Mouse (Mus musculus): ENCODE results near the gene Srl. TPM values are rescaled to one million over a fixed set of nuclear protein-coding genes. Genes with fewer than 3 reads are reported as not detected.

Srl gene
- total and polyA plus RNA-seq, 3 experiments: 44.6 to 88.8 (median 71.3) TPM

GRCm38 (mm10) chr16:4557085-4557484 lies 15.5 kb upstream of the Srl start:
- peaks cover 23 to 60% of the 10 kb centered on the region in 2 experiments for H3K4me1 ChIP-seq (ENCODE audit: control insufficient read depth in 1 of 2, insufficient read depth in 2 of 2)
- no peak for DNase-seq (ENCODE audit: extremely low read depth)
- H3K27ac ChIP-seq (ENCODE audit: insufficient read depth, low read depth): no peak overlapping the region
- H3K79me2 ChIP-seq (replicated peaks; ENCODE audit: control insufficient read depth, extremely low read depth, insufficient read depth, poor library complexity, severe bottlenecking): peaks cover 22% of the 10 kb centered on the region
- H3K4me3 ChIP-seq (replicated peaks in 1 of 3; ENCODE audit: low read depth in 2 of 3, low read length in 2 of 3, poor library complexity in 1 of 3): peak overlapping the region; percentile 71 to 92 (median 79)
- peaks cover 9% of the 10 kb centered on the region for H3K27me3 ChIP-seq (replicated peaks)
- dilution Hi-C loops (cut with MboI; ENCODE audit: extremely low pct_ligation_motif_present, extremely low pct_unique_long_range_greater_than_20kb, low sequenced_read_pairs) (no loop called here), in situ Hi-C loops (cut with MboI; ENCODE audit: low pct_ligation_motif_present, low pct_unique_long_range_greater_than_20kb, low sequenced_read_pairs) (loop anchor here (5.0 kb wide), 1 partner anchor 120 kb away; the partner anchor contains the start of gene Coro7)
- H3K4me2 ChIP-seq (ENCODE audit: insufficient read depth, low read depth, poor library complexity, severe bottlenecking): peak overlapping the region; percentile 75; the same call in 1 of the 2 replicates
- no peak for TF ChIP-seq TBP (conservative IDR thresholded peaks at IDR 0.05; ENCODE audit: low read depth, low read length)
- no peak for TF ChIP-seq MYC (IDR thresholded peaks at IDR 0.05; ENCODE audit: low read depth, low read length)
- no peak for TF ChIP-seq ZNF384 (IDR thresholded peaks at IDR 0.05; ENCODE audit: low read depth, low read length)
- TF ChIP-seq CTCF (conservative IDR thresholded peaks at IDR 0.05 in 1 of 2, IDR thresholded peaks at IDR 0.05 in 1 of 2; ENCODE audit: low read depth in 2 of 2, low read length in 2 of 2): no peak
- TF ChIP-seq MEF2A (IDR thresholded peaks at IDR 0.05; ENCODE audit: borderline replicate concordance, low read depth, low read length): no peak
- TF ChIP-seq ZC3H11A (IDR thresholded peaks at IDR 0.05; ENCODE audit: low read depth, low read length): no peak
- TF ChIP-seq BHLHE40 (IDR thresholded peaks at IDR 0.05; ENCODE audit: low read depth, low read length): no peak
- no peak for TF ChIP-seq SIN3A (IDR thresholded peaks at IDR 0.05; ENCODE audit: low read length)
- 0 out of 2 replicates have a peak, but pooled peaks have one; percentile 11 for TF ChIP-seq IRF4 (IDR thresholded peaks at IDR 0.05; ENCODE audit: low read depth, low read length)
- TF ChIP-seq GABPA (IDR thresholded peaks at IDR 0.05; ENCODE audit: insufficient replicate concordance, low read depth, low read length): no peak
- no peak for TF ChIP-seq RAD21 (IDR thresholded peaks at IDR 0.05; ENCODE audit: low read depth, low read length)
- TF ChIP-seq NELFE (IDR thresholded peaks at IDR 0.05; ENCODE audit: low read depth, low read length): 0 out of 2 replicates have a peak, but pooled peaks have one; percentile 10
- TF ChIP-seq ZMIZ1 (IDR thresholded peaks at IDR 0.05; ENCODE audit: low read depth, low read length): no peak
- no peak for TF ChIP-seq USF1 (IDR thresholded peaks at IDR 0.05; ENCODE audit: low read depth, low read length)
- no peak for TF ChIP-seq CHD2 (IDR thresholded peaks at IDR 0.05; ENCODE audit: low read length)
- TF ChIP-seq MXI1 (IDR thresholded peaks at IDR 0.05; ENCODE audit: low read depth, low read length): 0 out of 2 replicates have a peak, but pooled peaks have one; percentile 50
- TF ChIP-seq USF2 (conservative IDR thresholded peaks at IDR 0.05; ENCODE audit: low read depth, low read length): no peak
- no peak for TF ChIP-seq SMC3 (IDR thresholded peaks at IDR 0.05; ENCODE audit: low read depth, low read length)
- TF ChIP-seq JUND (conservative IDR thresholded peaks at IDR 0.05; ENCODE audit: low read depth, low read length): no peak
- TF ChIP-seq ETS1 (conservative IDR thresholded peaks at IDR 0.05; ENCODE audit: low read depth, low read length): no peak
- TF ChIP-seq MAZ (IDR thresholded peaks at IDR 0.05; ENCODE audit: low read depth, low read length): no peak
- TF ChIP-seq MAX (IDR thresholded peaks at IDR 0.05; ENCODE audit: low read length): no peak
- no peak for TF ChIP-seq POLR2AphosphoS2 (IDR thresholded peaks at IDR 0.05; ENCODE audit: low read depth, low read length)
- peaks cover 4% of the 10 kb centered on the region for H3K9me3 ChIP-seq (replicated peaks; ENCODE audit: low read length)
- peak overlapping the region; percentile 7; the same call in 1 of the 2 replicates for H3K9ac ChIP-seq (ENCODE audit: insufficient read depth, low read depth)
- peaks cover 0 to 32% of the 10 kb centered on the region in 2 experiments for H3K36me3 ChIP-seq (replicated peaks in 1 of 2; ENCODE audit: control insufficient read depth in 1 of 2, insufficient read depth in 1 of 2, low read length in 1 of 2)
